Mouse (Mus musculus) lung, postnatal 25 days (tissue): ENCODE results near the gene Jazf1.

Experiments
- DNase-seq: peaks from one replicate; pipeline ENCODE4 v3.0.0; 2022; ENCODE audit warnings: low spot score

Gene Jazf1

DNA sequence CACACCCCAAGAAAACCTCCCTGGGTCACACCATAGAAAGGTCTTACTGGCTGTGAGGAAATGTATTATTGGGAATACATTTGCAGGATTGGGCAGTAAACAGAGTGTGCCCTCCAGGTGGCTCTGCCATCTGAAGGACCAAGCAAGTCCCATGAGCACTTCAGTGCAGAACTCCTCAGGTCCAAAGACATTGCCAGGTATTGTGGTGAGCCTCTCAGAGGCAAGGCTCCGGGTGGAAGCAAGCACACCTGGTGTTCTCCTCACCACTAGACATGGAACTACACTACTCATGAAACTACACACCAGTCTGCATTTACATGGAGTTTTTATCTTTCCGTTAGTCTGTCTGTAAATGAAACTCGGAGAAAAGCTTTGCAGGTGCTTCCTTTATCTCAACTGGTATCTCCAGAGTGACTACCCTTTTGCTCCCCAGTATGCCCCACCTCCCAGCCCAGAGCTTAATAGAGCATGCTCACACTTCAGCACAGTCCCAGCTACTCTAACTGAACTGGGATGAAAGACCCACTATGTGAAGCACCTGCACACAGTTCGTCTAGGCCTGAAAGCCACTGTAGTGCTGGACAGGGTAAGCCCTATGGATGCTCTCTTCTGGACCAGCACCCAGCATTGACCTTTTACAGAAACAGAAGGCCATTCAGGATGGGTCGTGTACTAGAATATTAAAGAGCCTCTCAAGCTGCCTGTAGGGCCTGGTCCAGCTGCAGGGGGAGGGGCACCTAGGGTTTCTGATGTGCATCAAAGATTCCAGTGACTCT is 156.1 kb downstream of the Jazf1 start:
- no peak for DNase-seq

DNA sequence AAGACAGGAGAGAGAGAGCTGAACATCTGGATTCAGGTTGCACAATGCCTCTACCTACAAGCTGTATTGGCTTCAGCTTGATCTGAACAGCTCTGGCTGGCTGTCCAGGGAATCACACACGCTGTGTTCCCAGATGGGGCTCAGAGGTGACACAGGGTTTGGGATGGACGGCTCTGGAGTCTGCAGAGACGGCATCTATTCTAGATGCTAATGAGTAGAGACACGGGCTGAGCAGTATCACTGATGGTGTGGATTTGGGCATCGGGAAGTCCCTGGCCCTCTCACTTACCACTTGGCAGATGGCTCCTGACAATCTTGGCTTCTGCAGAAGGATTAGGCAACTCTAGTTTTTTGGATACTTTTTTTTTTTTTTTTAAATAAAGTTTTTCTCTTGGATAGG is 161.6 kb downstream of the Jazf1 start:
- no peak for DNase-seq

DNA sequence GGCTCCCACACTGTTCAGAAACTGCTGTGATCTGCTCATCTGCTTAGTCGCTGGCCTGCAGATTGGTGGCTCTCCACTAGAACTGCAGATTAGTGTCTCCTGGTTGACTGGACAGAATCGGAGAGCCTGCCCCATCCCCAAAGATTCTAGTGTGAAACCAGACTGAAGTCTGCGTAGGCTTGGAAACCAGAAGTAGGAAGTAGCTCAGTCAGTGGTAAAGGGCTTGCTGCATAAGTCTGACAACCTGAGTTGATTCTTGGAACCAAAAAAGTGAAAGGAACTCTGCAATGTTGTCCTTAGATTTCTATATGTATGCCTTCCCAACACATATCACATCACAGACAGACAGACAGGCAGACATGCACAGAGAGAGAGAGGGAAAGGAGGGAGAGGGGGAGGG is 163.3 kb downstream of the Jazf1 start:
- DNase-seq, result no peak

DNA sequence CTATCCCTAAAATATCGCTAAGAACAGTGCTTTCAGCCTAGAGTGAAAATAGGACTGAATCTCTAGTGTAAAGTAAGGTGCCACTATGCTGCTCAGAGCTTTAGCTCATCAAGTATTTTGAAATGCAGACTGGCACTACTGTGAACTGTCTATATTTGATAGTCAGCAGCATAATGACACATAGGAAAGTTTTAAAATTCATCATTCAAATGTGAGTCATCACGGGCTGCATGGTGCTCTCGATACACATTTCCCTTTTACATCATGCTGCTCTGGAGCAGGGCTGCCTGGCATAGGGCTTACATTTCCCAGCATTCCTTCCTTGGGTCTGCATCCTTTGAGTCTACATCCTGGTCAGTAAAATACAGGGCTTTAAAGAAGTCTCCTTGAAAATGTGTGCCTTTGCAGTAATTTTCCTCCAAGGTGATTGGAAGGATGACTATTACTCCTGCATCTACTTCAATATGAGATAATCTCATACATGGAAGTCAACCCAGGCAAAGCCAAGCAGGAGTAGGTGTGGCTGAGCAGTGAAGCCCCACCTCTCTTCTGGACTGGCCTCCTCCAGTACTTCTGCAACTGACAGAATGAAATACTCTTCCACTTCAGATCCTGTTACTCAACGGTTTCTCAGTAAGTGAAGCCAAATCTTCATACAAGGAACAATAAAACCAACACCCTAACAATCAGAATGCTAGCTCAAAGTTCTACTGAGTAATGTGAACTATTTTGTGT is 165.0 kb downstream of the Jazf1 start:
- DNase-seq, result no peak

DNA sequence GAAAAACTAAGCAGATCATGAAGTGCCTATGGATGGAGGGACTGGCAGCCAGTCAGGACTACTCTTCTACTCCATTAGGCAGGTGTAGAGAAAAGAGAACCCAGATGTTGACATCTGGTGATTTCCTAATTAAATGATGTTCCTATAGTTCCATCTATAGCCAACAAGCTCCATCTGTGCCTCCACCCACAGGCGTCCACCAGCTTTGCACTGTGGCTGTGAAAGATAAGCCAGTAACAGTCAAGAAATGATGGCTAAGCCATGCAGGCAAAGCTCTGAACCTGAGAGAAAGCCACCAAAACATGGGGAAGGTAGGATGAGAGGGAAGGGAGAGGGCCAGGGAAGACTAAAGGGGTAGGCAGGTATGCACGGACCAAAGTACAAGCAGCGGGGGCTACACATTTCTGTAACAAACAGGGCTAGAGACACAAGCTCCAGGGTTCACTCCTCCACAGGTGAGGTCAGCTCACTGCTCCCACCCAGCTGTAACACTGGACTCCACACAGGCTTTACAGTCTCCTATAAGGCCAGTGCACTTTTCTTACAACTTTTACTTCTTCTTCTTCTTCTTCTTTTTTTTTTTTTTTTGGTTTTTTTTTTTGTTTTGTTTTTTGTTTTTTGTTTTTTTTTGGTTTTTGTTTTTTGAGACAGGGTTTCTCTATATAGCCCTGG is 168.7 kb downstream of the Jazf1 start:
- no peak for DNase-seq

DNA sequence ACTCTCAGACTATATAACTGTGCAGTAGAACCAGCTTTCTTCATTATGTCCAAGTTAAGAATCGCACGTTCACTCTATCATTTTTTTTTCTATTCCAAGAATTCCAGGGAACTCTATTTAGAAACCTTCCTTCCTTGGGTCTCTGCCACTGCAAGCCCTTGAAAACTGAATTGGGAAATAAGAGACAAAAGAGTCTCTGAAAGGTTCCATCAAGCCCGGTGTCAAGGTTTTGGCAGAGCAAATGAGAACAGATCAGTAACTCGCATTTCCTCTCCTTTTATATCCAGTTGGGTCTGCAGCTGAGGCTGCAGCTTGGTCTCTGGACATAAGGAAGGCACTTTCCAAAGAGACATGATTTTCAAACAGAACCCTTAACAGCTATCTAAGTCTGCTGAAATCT is 173.4 kb downstream of the Jazf1 start:
- no peak for DNase-seq

DNA sequence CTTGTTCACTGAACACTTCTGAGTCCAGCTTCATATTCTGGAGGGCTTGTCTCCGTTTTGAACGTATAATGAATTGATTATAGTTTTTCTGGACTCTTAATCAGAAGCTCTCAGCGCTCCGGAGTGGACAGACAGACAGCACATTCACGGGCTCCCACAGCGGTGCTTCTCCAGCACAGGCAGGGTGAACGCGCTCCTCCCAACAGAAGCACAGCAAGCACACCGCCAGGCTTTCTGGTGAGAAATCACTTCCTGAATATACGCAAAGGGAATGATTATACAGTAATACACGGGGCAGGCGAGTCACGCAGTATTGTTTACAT is 174.0 kb downstream of the Jazf1 start:
- no peak for DNase-seq

DNA sequence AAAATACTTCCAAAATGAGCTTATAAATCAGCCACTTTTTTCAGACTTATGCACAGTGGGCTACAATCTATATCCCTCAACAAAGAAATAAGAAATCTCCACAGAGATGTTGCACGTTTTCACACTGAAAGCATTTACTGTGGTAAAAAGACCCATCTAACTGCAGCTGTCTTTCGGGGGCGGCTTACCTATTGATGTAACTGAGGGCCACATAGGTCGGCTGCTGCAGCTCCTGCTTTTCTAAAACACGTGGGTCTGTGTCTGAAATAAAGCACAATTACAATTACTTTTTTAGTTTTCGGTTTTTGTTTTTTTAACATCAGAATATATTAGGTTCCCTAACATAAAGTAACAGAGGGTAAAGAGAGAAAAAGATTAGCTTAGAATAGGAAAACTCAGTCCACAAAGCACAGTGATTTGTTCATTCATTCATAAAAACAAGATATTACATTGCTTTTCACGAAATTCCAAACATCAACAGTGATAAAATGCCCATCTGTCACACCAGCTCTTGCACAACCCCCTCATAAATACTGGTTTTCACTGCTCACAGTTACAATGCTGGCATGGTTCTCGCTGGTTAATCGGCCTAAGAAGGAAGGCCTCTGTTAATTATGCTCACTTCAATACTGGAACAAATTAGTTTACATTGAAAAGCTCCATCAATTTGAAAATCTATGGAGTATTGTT is 174.5 kb downstream of the Jazf1 start:
- DNase-seq, result no peak

DNA sequence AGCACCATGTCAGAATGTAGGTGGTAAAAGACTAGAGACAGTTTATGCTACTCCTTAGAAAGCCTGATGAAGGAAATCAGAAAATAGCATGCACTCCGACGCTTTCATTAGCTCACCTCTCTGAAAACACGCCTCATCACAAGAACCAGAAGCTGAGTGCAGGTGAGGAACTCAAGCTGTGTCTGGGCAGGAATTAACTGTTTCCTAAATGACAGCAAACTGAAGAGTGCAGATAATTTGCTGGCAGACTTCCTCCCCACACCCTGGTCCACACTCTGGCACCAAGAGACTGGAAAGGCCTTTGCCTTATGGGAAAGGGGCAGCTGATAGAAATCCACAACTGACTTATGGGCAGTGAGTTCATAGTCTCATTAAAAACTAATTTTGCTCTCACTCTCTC is 175.5 kb downstream of the Jazf1 start:
- DNase-seq, result no peak

DNA sequence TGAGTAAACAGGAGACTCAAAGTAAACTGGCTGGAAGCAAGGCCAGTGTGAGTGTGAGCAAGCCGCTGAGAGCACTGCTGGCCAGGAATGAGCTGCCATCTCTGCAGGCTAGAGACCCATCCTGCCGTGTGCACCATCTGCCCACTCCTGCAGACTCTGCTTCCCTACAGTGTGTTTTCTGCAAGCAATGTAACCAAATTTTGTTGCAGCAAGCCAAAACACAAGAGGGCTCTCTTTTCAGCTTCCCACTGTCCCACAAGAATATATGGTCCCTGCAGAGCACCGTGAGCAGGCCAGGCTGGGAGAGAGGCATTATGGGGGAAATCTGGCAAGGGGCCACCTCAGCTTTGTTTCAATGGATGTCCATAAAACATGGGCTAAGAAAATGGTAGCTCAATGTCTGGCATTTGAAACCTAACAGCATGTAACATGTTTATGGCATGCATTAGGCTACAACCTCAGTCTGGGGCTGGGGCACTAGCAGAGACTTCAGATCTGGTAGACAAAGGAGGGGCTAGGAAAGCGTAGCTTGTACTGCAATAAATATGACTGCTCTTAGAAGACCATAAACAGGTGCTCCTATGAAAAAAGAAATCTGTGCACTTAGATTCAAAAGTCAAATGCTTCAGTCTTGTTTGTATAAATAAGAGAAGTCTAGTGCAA is 180.8 kb downstream of the Jazf1 start:
- DNase-seq, result no peak

DNA sequence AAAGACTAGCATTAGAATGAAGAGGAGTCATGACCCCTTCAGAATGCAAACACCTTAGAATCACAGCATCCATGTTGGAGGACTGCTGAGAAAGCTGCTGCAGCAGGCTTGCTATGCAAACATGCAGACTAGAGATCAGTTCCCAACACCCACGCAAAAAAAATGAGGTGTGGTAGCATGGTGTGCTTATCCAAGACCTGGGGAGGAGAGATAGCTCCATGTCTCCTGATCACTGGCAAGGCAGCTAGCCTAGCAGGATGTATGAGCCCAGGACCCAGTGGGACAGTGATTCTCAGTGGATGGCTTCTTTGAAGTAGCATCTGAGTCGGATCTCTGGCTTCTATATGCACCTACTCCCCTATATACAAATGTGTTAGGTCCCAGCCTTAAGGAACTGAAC is 184.7 kb downstream of the Jazf1 start:
- no peak for DNase-seq

DNA sequence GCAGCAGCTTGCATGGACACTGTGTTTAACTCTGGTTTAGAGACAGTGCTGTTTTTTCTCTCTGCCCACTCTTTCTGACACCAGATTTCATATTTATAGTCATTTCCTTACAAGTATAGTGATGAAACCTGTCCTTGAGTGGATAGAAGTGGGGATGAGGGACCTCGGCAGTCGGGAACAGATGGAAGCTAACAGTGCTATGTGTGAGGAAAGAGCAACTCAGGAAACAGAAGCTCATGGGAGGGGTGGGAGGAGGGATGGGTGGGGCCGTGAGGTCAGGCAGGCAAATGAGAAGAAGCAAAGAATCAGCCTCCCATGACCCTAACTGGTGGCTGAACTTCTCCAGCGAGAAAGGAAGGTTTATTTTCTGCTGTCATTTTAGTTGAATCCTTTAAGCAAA is 191.3 kb downstream of the Jazf1 start:
- no peak for DNase-seq

DNA sequence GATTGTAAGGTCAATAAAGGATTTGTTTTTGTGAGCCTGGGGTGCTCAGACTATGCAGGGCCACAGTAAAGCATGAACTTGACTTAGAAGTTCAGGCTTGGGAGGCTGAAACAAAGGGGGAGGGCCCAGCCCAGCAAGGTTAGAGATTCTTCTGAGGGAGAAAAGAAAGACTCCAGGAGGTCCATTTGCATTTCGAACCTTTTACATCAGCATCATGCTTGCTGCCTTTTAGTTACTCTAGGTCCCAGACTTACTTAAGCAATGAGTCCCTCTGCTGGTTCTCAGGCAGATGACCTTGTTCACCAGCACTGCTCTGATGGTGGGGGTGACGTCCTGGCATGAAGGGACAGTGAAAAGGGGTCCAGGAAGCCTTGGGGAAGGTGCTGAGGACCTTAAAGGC is 197.1 kb downstream of the Jazf1 start:
- DNase-seq, result no peak

DNA sequence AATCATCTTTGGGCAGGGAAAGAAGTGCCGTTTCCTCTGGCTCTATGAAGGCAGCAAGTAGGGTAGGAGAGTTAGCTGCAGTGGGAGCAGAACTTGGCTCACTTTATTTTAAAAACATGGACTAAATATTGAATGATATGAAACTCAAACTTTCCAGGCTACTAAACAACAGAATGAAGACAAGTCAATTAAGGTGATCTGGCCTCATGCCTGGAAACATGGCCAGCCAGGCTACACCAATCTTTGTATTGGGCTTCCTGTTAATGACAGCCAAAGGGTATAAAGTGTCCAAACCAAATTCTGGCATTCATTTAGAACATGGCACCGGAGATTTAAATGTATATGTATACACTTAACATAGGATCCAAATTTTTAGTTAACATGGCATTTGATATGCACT is 199.2 kb downstream of the Jazf1 start:
- DNase-seq, result no peak

DNA sequence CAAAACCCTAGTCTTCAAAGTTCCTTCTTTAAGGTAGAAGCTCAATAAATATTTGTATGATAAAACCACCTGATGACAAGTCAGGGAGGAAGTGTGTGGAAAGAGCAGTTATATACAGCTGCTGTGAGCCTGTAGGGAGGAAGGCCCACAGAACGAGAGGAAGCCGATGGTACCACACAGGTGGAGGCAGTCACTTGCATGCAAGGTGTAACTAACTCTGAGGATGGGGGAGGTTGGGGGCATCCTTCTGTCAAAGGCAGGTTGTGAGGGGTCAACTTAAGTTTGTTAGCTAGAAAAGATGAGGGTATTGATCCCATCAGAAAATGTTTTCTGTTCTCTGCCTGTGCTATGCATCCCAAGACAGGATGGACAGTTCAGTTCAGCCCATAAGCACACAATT is 200.1 kb downstream of the Jazf1 start:
- DNase-seq, result no peak

DNA sequence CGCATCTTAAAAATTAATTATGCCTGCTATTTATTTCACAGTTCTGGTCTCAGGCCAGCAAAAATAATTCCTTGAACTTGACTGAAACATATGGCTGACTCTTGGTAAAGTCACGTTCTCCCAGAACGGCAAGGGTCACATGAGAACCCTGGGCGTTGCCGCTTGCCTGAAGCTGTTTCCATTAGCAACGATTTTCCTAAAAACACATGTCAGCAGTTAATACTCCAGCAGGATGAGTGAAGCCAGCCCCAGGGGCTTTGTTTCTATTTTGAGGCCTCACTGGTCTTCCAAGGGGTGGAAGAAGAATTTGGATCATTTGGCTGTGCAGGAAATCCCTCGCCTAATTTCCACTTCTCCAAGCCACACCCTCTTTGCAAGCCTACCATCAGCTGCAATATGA is 206.5 kb downstream of the Jazf1 start:
- DNase-seq, result no peak

DNA sequence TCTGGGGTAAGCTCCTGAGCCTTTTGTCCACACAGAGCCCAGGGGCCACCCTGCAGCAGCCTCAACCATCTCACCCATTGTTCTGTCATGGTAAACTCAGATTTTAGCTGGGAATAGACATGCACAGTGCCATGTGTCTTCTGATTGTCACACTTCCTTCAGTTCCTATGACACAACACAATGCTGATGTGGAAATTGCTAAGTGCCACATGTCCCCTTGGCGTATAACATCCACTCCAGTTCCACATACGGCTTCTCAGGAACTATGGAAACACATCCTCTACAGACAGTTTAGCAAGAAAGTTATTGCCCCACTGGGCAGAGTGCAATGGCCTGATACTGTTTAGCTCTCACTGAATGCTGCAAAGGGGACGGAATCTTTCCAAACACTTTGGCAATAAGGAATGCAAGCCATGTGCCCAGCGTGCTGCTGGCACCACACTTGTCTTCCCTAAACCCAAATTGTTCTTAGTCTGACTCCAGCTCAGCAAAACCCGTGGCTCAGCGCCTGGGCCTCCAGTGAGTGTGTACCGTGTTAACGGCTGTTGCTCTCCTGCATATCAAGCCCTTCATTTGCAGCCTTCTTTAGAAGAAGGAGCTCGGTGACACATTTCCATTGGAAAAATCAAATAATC is 207.1 kb downstream of the Jazf1 start:
- DNase-seq, result peak; percentile 18

DNA sequence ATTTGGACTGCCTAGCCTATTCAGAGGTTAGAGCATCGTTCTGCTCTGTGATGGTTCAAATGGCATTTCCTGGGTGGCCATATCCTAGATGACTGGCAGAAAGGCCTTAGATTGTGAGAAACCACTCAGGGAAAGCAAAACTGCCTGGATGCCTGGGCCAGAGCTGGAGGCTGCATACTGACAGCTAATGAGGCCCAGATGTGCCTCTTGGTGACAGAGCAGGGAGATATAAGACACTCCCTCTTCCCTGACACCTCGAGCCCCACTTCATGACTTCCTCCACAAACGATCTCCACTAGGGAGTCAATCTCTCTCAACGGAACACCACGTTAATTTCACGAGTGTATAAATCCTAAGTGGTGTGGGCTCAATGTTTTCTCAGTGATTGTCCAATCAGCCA is 207.7 kb downstream of the Jazf1 start:
- no peak for DNase-seq

DNA sequence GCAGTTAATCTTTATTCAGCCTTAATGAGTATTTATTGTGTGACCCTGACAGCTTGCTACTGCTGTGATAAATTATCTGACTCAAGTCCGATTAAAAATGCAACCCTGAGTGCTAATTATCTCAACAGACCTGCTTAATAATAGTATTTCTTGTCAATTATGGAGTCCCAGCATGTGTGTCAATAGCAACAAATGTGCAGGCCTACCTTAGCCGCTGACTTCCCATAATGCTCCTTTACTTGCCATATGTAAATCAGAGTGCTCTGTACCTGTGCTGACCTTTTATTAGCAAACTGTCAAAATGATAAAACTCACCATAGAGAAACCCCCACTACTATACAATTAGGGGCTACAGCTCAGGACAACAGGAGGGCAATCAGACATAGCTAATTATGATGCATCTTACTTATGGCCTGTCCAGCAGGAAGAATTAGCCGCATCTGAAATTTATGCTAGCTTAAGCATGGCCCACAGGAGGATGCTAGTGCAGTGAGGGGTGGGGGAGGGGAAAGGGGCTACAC is 209.5 kb downstream of the Jazf1 start:
- no peak for DNase-seq

DNA sequence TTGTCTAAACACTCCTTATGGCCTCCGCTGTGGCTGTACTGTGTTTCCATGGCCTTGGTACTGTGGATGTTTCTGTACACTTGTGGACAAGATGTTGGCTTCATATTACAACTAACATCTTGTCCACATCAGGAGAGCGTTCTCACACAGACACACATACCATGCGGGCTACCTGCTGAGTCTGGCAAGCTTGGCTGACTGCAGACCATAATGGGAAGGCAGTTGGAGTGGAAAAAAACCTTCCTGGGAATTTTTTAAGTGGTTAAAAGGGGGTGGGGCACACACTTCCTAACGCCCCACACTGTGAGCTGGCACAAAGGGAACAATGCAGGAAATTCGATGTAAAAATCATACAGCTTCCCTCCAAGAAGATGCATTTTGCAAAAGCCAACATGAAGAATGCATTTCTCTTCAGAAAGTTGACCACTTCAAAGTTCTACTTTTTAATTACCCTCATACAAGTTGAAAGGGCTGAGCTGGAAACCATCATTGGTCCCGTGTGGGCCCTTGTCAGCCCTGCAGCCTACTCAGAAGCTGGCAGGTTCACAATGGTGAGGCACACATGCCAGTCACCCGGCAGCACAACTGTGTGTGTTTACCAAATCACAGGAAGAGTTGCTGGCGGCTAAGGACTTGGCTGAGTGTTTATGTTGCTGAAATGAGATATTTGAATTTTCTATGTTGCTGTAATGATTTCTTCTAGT is 215.9 kb downstream of the Jazf1 start:
- no peak for DNase-seq

DNA sequence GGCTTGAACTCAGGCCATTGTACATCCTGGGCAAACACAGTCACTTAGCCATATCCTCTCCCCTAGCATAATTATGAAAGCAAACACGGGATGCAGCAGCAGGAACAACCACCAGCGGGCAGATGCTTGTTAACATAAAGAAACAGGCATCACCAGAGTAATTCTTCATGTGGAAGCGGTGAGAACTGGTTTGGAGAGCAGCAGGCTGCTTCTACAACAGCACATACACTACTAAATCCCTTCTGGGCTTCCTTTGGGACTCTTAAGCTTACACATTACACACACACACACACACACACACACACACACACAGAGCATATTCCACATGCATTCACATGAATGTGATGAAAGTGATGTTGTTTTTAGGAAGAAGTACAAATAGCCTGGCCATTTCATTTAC is 216.5 kb downstream of the Jazf1 start:
- no peak for DNase-seq
